In genomic region chr14:75233070-75233469, GRCm38 (mm10) we compare ENCODE assay signal across 32 mouse cellular contexts. TPM values are rescaled to one million over a fixed set of nuclear protein-coding genes. Genes with fewer than 3 reads are reported as not detected.
A peak's percentile ranks its signal among the peaks of the same experiment; 100 is the strongest.
DNase-seq lines count a peak whose midpoint lies in the region; ATAC-seq lines count a peak whose summit lies in the region.
"Had no signal": no experiment of that assay in that cellular context is flagged by ENCODE, and none has a peak within 500 bp of the region (broad histone marks: within the 10 kb centered on the region; RNA-seq: fewer than 3 reads in every experiment).

No protein-coding gene starts in this region.

- no peak overlapping the region for H3K9ac ChIP-seq in forebrain, embryonic 11.5 days (ENCODE audit: low read length)
- no peak overlapping the region for H3K9ac ChIP-seq in liver, embryonic 13.5 days
- no peak overlapping the region for H3K9ac ChIP-seq in liver, embryonic 16.5 days (ENCODE audit: low read depth, low read length)
- H3K9ac ChIP-seq: embryonic facial prominence, embryonic 13.5 days; forebrain, postnatal 0 days; hindbrain, embryonic 12.5 days; hindbrain, embryonic 15.5 days had no signal

- H3K4me1 ChIP-seq in forebrain, embryonic 10.5 days: peaks cover 43% of the 10 kb centered on the region
- peaks cover 10% of the 10 kb centered on the region for H3K4me1 ChIP-seq in forebrain, embryonic 11.5 days (replicated peaks; ENCODE audit: control insufficient read depth, insufficient read depth, low read length)
- H3K4me1 ChIP-seq in liver, embryonic 13.5 days (replicated peaks): peaks cover 3% of the 10 kb centered on the region
- peaks cover under 1% of the 10 kb centered on the region; the same call in 1 of the 2 replicates for H3K4me1 ChIP-seq in liver, embryonic 16.5 days (ENCODE audit: control insufficient read depth, low read depth, low read length)

- no peak for DNase-seq in forebrain, embryonic 10.5 days (ENCODE audit: extremely low spot score, low spot score)
- DNase-seq in forebrain, embryonic 11.5 days (ENCODE audit: low spot score): no peak
- no peak for DNase-seq in liver, embryonic 13.5 days
- DNase-seq in liver: no peak
- no peak for DNase-seq in adrenal gland, adult (ENCODE audit: inconsistent age in 2 of 2, low spot score in 1 of 2)
- DNase-seq in lung, postnatal 4 days: no peak
- DNase-seq: adrenal gland, adult 2 months; adrenal gland, postnatal 14 days; cerebellum, adult 11-12 months; cerebellum, adult 8-10 months; cerebellum, postnatal 10 days; cerebellum, postnatal 36 days; embryo, embryonic 11 days; forebrain, postnatal 0 days; gastrocnemius, adult 2 months; gastrocnemius, postnatal 14 days; heart, adult 11 months had no signal

- H3K4me2 ChIP-seq in forebrain, embryonic 11.5 days (ENCODE audit: low read depth, low read length, severe bottlenecking): no peak overlapping the region
- H3K4me2 ChIP-seq in liver, embryonic 13.5 days: no peak overlapping the region
- no peak overlapping the region for H3K4me2 ChIP-seq in liver, embryonic 16.5 days (ENCODE audit: low read depth, low read length)
- H3K4me2 ChIP-seq: embryonic facial prominence, embryonic 13.5 days; heart, embryonic 11.5 days; hindbrain, embryonic 12.5 days; hindbrain, embryonic 15.5 days had no signal

- H3K27ac ChIP-seq in forebrain, embryonic 10.5 days: peak overlapping the region; percentile 87
- H3K27ac ChIP-seq in forebrain, embryonic 11.5 days (ENCODE audit: low read depth, low read length): no peak overlapping the region
- H3K27ac ChIP-seq in liver, embryonic 13.5 days: no peak overlapping the region
- H3K27ac ChIP-seq in liver, embryonic 16.5 days (ENCODE audit: low read length): peak overlapping the region; percentile 80
- H3K27ac ChIP-seq: embryonic facial prominence, embryonic 10.5 days; embryonic facial prominence, embryonic 13.5 days; gastrocnemius, adult 2 months; hindbrain, embryonic 12.5 days; hindbrain, embryonic 15.5 days had no signal

- H3K9me3 ChIP-seq in forebrain, embryonic 10.5 days: no peaks in the 10 kb centered on the region
- H3K9me3 ChIP-seq in forebrain, embryonic 11.5 days (ENCODE audit: control insufficient read depth, low read length): no peaks in the 10 kb centered on the region
- no peaks in the 10 kb centered on the region for H3K9me3 ChIP-seq in liver, embryonic 13.5 days (replicated peaks)
- no peaks in the 10 kb centered on the region for H3K9me3 ChIP-seq in liver, embryonic 16.5 days (replicated peaks; ENCODE audit: control insufficient read depth, low read length)
- H3K9me3 ChIP-seq: embryonic facial prominence, embryonic 10.5 days; embryonic facial prominence, embryonic 13.5 days; G1E; hindbrain, embryonic 12.5 days; hindbrain, embryonic 15.5 days had no signal

- ATAC-seq in forebrain, embryonic 11.5 days (replicated peaks; ENCODE audit: low FRiP score): no peak
- peak; percentile 68 for ATAC-seq in liver, embryonic 13.5 days (ENCODE audit: low read depth)
- peak; percentile 93 for ATAC-seq in liver, embryonic 16.5 days (ENCODE audit: low read depth)
- ATAC-seq: forebrain, embryonic 14.5 days; forebrain, postnatal 0 days; Patski had no signal

- no peaks in the 10 kb centered on the region; the same call in 1 of the 2 replicates for H3K27me3 ChIP-seq in forebrain, embryonic 10.5 days (ENCODE audit: poor library complexity, severe bottlenecking)
- H3K27me3 ChIP-seq in forebrain, embryonic 11.5 days (ENCODE audit: control insufficient read depth, insufficient read depth, low read length): no peaks in the 10 kb centered on the region
- no peaks in the 10 kb centered on the region for H3K27me3 ChIP-seq in liver, embryonic 13.5 days
- H3K27me3 ChIP-seq in liver, embryonic 16.5 days (ENCODE audit: control insufficient read depth, insufficient read depth, low read depth, low read length): no peaks in the 10 kb centered on the region
- H3K27me3 ChIP-seq: CH12.LX; embryonic facial prominence, embryonic 13.5 days; hindbrain, embryonic 12.5 days had no signal

- H3K36me3 ChIP-seq in forebrain, embryonic 10.5 days (replicated peaks): no peaks in the 10 kb centered on the region
- no peaks in the 10 kb centered on the region for H3K36me3 ChIP-seq in forebrain, embryonic 11.5 days (ENCODE audit: control insufficient read depth, insufficient read depth, low read length)
- no peaks in the 10 kb centered on the region for H3K36me3 ChIP-seq in liver, embryonic 13.5 days
- no peaks in the 10 kb centered on the region for H3K36me3 ChIP-seq in liver, embryonic 16.5 days (ENCODE audit: control insufficient read depth, insufficient read depth)
- H3K36me3 ChIP-seq: embryonic facial prominence, embryonic 10.5 days; embryonic facial prominence, embryonic 13.5 days; G1E; hindbrain, embryonic 12.5 days; hindbrain, embryonic 15.5 days had no signal

- 92% methylated on average over 5 of the region's 5 CpGs for WGBS in forebrain, embryonic 10.5 days
- 92% methylated on average over 5 of the region's 5 CpGs for WGBS in forebrain, embryonic 11.5 days
- WGBS in liver, embryonic 13.5 days (ENCODE audit: insufficient replicate concordance): 69% methylated on average over 5 of the region's 5 CpGs
- 56% methylated on average over 5 of the region's 5 CpGs for WGBS in liver, embryonic 16.5 days (ENCODE audit: insufficient replicate concordance)

- H3K4me3 ChIP-seq in forebrain, embryonic 10.5 days: no peak overlapping the region
- no peak overlapping the region for H3K4me3 ChIP-seq in forebrain, embryonic 11.5 days (ENCODE audit: low read depth, low read length)
- H3K4me3 ChIP-seq in liver, embryonic 13.5 days (replicated peaks): no peak overlapping the region
- no peak overlapping the region for H3K4me3 ChIP-seq in liver, embryonic 16.5 days (ENCODE audit: low read depth, low read length)
- H3K4me3 ChIP-seq: embryonic facial prominence, embryonic 10.5 days; embryonic facial prominence, embryonic 13.5 days; erythroblast, embryonic 14.5 days; gastrocnemius, adult 2 months; hindbrain, embryonic 12.5 days; hindbrain, embryonic 15.5 days had no signal

RNA-seq across cellular contexts. Expression of gene Cpb2, which starts 9.0 kb away (rescaled TPM):
- not detected in 2 replicates for polyA plus RNA-seq in forebrain, embryonic 10.5 days (2016; fragmentation: Nextera tagmentation; extraction: Ambion mirVana)
- not detected in 2 replicates for polyA plus RNA-seq in forebrain, embryonic 11.5 days (2014; fragmentation: Nextera tagmentation; extraction: Ambion mirVana)
- polyA plus RNA-seq in liver, embryonic 13.5 days (2015; fragmentation: Nextera tagmentation; extraction: Ambion mirVana): 68.2 and 89.7 TPM in 2 replicates
- polyA plus RNA-seq in liver, embryonic 16.5 days (2015; fragmentation: Nextera tagmentation; extraction: Ambion mirVana): 185 and 198 TPM in 2 replicates
- polyA plus RNA-seq: adrenal gland, adult 2 months; cortical plate, adult 2 months; embryonic facial prominence, embryonic 10.5 days; embryonic facial prominence, embryonic 13.5 days; erythroblast, embryonic 14.5 days; forebrain, embryonic 14.5 days; forebrain, postnatal 0 days; frontal cortex, adult 2 months; G1E; heart, embryonic 14.5 days; heart, postnatal 0 days; hindbrain, embryonic 12.5 days; hindbrain, embryonic 15.5 days; Patski had no signal

RNA-seq across cellular contexts. Expression of gene Zc3h13, which starts 51.1 kb away (rescaled TPM):
- 36.9 and 38.3 TPM in 2 replicates for polyA plus RNA-seq in forebrain, embryonic 10.5 days (2016; fragmentation: Nextera tagmentation; extraction: Ambion mirVana)
- 35.3 and 40.6 TPM in 2 replicates for polyA plus RNA-seq in forebrain, embryonic 11.5 days (2014; fragmentation: Nextera tagmentation; extraction: Ambion mirVana)
- 14.6 and 15.5 TPM in 2 replicates for polyA plus RNA-seq in liver, embryonic 13.5 days (2015; fragmentation: Nextera tagmentation; extraction: Ambion mirVana)
- polyA plus RNA-seq in liver, embryonic 16.5 days (2015; fragmentation: Nextera tagmentation; extraction: Ambion mirVana): 10.2 and 11.3 TPM in 2 replicates

Comparison
In these comparisons a context has a peak if more than half of its experiments do, and no peak if none do; other contexts are left out.
1. H3K27ac ChIP-seq: peak in forebrain, embryonic 10.5 days (single experiment) and liver, embryonic 16.5 days (single experiment); none in forebrain, embryonic 11.5 days (single experiment) and liver, embryonic 13.5 days (single experiment).
2. RNA of gene Cpb2, which starts 9.0 kb away (polyA plus RNA-seq): 185 to 198 TPM in liver, embryonic 16.5 days and 68.2 to 89.7 TPM in liver, embryonic 13.5 days; not detected in forebrain, embryonic 11.5 days and not detected in forebrain, embryonic 10.5 days; every median in the first group is over 10 times any median in the second.